Mouse (Mus musculus) embryonic fibroblast, embryonic 13.5 days (primary cell): Measurements from ENCODE around the gene Asxl2. TPM values are rescaled to one million over a fixed set of nuclear protein-coding genes. Genes with fewer than 3 reads are reported as not detected.
A peak's percentile ranks its signal among the peaks of the same experiment; 100 is the strongest.

Experiments
- H3K27ac ChIP-seq: 2 replicates; pipeline ENCODE4 v1.5.1; 2012; ENCODE audit warnings: low read length, control low read depth, inconsistent platforms; ENCODE audit not compliant: insufficient read depth
- H3K4me1 ChIP-seq: 2 replicates; pipeline ENCODE4 v1.6.1; 2011; ENCODE audit warnings: low read length; ENCODE audit not compliant: control insufficient read depth, insufficient read depth
- H3K4me3 ChIP-seq: 2 replicates; pipeline ENCODE4 v1.5.1; 2011; ENCODE audit warnings: mild to moderate bottlenecking, control low read depth, low read length; ENCODE audit not compliant: insufficient read depth
- CTCF ChIP-seq: IDR thresholded peaks from 2 replicates; pipeline ENCODE4 v1.5.1; 2011; ENCODE audit warnings: mild to moderate bottlenecking, control low read depth, low read length, moderate library complexity, borderline replicate concordance; ENCODE audit not compliant: insufficient read depth
- POLR2A ChIP-seq: IDR thresholded peaks from 2 replicates; pipeline ENCODE4 v1.6.1; 2011; ENCODE audit warnings: low read depth, mild to moderate bottlenecking, control low read depth, low read length, moderate library complexity
- polyA plus RNA-seq: library from polyadenylated mRNA; stranded (reverse); fragments of >200 nt; gene quantifications from 2 replicates; pipeline ENCODE4 v1.2.4, GENCODE M21; 2011; ENCODE audit warnings: low read depth; ENCODE audit not compliant: missing spikeins, insufficient read length

The Asxl2 gene
- 25.8 and 32.2 TPM in 2 replicates for polyA plus RNA-seq

GRCm38 (mm10) chr12:3426530-3427034 lies at the start of gene Asxl2:
Gene Asxl2, plus strand, starts transcription at chr12:3426857.
- Histone ChIP-seq H3K4me3 (peak within 1 kb of the TSS; percentile 91), H3K4me1 (peaks cover 3% of the 10 kb centered on the region; the same call in 1 of the 2 replicates), H3K27ac (peak within 1 kb of the TSS; percentile 93)
- TF ChIP-seq POLR2A (peak; percentile 70), CTCF (no peak)

DNA sequence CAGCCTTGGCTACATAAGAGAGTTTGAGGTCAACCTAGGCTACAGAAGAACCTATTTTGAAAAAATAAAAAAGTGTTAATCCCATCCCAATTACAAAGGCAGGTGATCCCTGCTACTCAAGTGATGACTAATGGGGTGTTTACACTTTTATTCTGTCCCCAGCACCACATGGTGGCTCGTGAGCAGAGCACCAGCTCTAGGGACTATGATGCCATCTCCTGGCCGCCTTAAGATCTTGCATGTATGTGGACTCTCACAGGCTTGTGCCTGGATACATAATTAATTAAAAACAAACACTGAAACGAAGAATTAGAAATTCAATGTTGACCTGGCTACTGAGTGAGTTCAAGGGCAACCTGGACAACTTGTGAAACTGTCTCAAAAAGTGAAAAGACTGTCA lies 49.5 kb upstream of the Asxl2 start:
- TF ChIP-seq POLR2A: no peak
- no peak for TF ChIP-seq CTCF
- Histone ChIP-seq H3K4me3 (no peak overlapping the region), H3K4me1 (no peaks in the 10 kb centered on the region), H3K27ac (no peak overlapping the region)

DNA sequence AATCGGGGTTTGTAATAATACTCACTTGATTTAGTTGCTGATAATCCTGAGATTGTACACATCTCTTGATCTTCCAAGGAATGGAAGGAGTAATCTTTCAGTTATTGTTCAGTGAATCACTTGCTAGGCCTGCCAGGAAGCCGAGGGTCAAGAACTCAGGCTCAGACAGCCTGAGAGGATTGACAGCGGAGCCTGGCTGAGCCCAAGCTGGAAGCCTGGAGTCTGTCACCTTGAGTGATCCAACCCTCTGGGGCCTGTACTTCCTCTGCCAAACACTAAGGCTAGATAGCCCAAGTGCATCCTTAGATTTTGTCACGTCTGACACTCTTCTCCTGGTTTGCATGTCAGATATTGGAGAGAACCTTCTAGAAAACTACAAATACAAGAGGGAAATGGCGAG lies 48.9 kb upstream of the Asxl2 start:
- no peak overlapping the region for H3K27ac ChIP-seq
- H3K4me3 ChIP-seq: no peak overlapping the region
- H3K4me1 ChIP-seq: no peaks in the 10 kb centered on the region
- no peak for TF ChIP-seq CTCF
- no peak for TF ChIP-seq POLR2A

DNA sequence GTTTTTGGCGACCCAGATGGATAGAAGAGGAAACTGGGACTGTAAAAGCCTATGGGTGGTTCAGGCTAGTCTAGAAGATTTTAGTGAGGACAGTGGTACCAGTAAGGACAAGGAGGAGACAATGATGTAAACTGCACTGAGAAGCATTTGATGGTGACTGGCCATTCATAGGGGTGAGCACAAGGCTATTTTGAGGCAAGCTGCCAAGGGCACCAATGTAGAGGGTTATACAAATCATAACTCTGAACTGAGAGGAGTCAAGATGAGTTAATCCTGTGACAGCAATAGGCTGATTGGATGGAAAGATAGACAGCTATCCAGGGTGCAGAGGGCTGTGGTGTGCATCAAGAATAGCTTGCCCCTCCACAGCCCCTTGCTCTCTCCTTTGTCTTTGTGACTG lies 41.8 kb upstream of the Asxl2 start:
- TF ChIP-seq POLR2A (no peak), CTCF (no peak)
- Histone ChIP-seq H3K4me1 (no peaks in the 10 kb centered on the region), H3K4me3 (no peak overlapping the region), H3K27ac (no peak overlapping the region)

GRCm38 (mm10) chr12:3385271-3385670 lies 41.4 kb upstream of the Asxl2 start:
- Histone ChIP-seq H3K27ac (no peak overlapping the region), H3K4me1 (no peaks in the 10 kb centered on the region), H3K4me3 (no peak overlapping the region)
- no peak for TF ChIP-seq POLR2A
- no peak for TF ChIP-seq CTCF

DNA sequence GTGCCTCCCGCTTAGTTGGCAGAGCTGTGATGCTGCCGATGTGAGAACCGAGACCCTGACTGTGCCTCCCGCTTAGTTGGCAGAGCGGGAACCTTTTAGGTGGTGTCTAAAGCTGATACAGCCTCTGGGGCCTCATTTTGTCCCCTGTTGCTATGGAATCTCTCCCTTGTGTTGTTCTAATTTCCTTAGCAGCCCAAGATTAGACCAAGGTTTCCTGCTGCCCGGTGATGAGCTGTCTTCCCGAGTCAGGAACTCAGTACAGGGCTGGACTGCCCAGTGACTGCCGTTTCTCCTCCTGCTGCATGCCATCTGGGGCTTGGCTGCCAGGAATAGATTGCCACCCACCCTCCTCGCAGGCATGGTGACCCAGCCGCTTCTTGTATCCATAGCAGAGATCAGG lies 40.7 kb upstream of the Asxl2 start:
- H3K4me1 ChIP-seq: no peaks in the 10 kb centered on the region
- no peak overlapping the region for H3K4me3 ChIP-seq
- H3K27ac ChIP-seq: no peak overlapping the region
- TF ChIP-seq CTCF: no peak
- no peak for TF ChIP-seq POLR2A

DNA sequence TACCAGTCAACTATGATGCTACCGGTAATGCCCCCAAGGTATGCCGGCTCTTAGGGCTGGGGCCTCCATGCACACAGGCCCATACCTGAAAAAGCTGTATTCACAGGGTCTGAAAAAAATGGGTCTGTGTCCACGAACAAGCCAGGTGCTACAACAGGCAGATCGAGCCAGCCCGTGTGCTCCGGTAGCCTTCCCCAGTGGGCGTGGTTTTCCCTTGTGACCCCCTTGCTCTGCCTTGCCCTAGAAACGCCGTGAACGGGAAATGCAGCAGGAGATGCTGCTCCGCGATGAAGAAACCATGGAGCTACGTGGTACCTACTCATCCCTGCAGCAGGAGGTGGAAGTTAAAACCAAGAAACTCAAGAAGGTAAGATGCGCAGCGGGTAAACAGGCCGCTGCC lies 38.8 kb upstream of the Asxl2 start:
- Histone ChIP-seq H3K27ac (no peak overlapping the region), H3K4me3 (no peak overlapping the region), H3K4me1 (no peaks in the 10 kb centered on the region)
- no peak for TF ChIP-seq POLR2A

GRCm38 (mm10) chr12:3389394-3389793 lies 37.3 kb upstream of the Asxl2 start:
- no peak overlapping the region for H3K4me3 ChIP-seq
- TF ChIP-seq CTCF (no peak), POLR2A (no peak)
- H3K4me1 ChIP-seq: no peaks in the 10 kb centered on the region
- H3K27ac ChIP-seq: no peak overlapping the region

GRCm38 (mm10) chr12:3390071-3390470 lies 36.6 kb upstream of the Asxl2 start:
- H3K4me1 ChIP-seq: no peaks in the 10 kb centered on the region
- H3K4me3 ChIP-seq: no peak overlapping the region
- no peak for TF ChIP-seq POLR2A
- no peak for TF ChIP-seq CTCF
- H3K27ac ChIP-seq: no peak overlapping the region

GRCm38 (mm10) chr12:3390577-3391262 lies 35.9 kb upstream of the Asxl2 start:
- Histone ChIP-seq H3K27ac (no peak overlapping the region), H3K4me3 (no peak overlapping the region), H3K4me1 (no peaks in the 10 kb centered on the region)
- peak; percentile 99 for TF ChIP-seq CTCF
- TF ChIP-seq POLR2A: no peak

- TF ChIP-seq POLR2A (no peak), CTCF (no peak)
- no peaks in the 10 kb centered on the region for H3K4me1 ChIP-seq
- no peak overlapping the region for H3K4me3 ChIP-seq
- H3K27ac ChIP-seq: no peak overlapping the region
Observed at GRCm38 (mm10) chr12:3391276-3391675, 35.4 kb upstream of the Asxl2 start.
